Mouse (Mus musculus): Measurements from ENCODE around the gene C2. TPM values are rescaled to one million over a fixed set of nuclear protein-coding genes. Genes with fewer than 3 reads are reported as not detected.

Gene C2
- polyA plus RNA-seq (2015; fragmentation: Nextera tagmentation; extraction: Ambion mirVana) = 7.6 TPM in 2 replicates

DNA sequence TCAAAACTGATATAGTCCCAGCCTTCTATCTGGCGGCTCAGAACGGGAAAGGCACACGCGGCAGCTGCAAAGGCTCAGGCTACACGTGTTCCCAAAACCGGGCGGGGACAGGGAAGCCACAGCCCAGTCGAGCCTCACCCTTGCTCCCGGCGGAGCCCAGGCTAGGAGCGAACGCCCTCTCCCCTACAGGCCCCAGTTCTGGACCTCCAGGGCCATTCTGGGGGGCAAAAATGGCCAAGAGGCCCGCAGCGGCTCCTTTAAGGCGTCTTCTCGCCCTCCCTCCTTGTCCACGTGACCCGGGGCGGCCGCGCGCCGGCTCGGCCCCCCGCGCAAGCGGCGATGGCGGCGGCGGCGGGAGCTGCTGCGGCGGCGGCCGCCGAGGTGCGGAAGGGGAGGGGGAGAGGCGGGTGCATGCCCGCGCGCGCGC is at the start of gene C2, which contains the start of gene Ehmt2:
TSS of gene C2 (minus strand) at position 106 of the 427 bp plus-strand sequence.
TSS of gene Ehmt2 (plus strand) at position 310 of the 427 bp plus-strand sequence.
- peak; percentile 78 for DNase-seq (ENCODE audit: low spot score)

DNA sequence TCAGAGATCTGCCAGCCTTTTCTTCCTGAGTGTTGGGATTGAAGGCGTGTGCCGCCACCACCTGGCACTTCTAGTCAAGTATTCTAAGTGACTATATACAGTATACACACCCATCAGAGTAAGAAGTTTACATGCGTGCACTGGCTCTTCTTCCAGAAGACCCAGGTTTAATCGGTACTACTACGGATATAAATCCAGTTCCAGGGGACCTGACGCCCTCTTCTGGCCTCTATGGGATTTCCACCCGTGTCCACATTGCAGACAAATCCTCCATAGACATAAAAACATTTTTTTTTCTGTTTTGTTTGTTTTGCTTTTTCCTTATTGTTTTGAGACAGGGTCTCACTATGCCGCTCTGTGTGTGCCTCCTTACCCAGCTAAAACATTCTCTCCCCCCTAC is 49.5 kb upstream of the C2 start:
- peak; percentile 42 for DNase-seq (ENCODE audit: low spot score)

GRCm38 (mm10) chr17:34946486-34947140 is 48.5 kb upstream of the C2 start:
- DNase-seq (ENCODE audit: low spot score) = no peak

DNA sequence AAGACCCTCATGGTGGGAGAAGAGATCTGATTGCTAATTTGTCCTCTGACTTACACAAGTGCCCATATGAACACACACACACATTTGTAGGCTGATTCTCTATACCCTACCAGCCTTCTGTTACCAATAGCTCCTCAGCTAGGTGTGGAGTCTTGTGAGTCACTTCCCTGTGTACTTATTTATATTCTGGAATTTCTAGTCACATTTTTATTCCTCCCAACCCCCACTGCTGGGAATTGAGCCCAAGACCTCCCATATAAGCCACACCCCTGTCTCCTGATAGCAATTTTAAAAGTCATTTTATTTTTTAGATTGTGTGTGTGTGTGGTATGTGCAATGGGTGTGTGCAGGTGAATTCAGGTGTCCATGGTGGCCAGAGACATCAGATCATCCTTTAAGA is 46.3 kb upstream of the C2 start:
- DNase-seq (ENCODE audit: low spot score) = no peak

DNA sequence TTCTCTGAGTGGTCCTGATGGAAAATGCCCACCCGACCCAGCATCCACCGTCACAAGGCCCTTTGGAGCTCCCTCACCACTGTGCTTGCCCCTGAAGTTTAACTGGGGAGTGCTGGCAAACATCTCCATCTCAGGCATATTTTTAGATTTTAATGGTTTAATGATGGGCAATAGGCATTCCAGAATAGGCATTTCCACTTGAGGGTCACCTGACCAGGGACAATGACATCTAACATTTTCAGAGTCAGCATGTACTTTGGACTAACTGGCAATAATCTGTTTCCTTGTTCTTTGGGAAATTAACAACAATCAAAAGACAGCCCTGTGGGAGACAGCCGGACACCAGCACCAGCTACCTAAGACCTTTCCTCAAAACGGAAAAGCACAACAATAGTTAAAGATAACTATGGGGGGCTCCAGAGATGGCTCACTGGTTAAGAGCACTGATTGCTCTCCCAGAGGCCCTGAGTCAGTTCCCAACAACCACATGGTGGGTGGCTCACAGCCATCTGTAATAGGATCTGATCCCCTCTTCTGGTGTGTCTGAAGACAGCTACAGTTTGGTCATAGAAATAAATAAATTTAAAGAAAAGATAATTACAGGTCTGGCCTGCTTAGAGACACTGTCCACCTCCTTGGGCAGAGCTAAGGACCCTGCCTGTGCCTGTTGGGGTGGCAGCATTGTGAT is 45.2 kb upstream of the C2 start:
- DNase-seq (ENCODE audit: low spot score) = no peak

GRCm38 (mm10) chr17:34941344-34942041 is 43.4 kb upstream of the C2 start:
- no peak for DNase-seq (ENCODE audit: low spot score)

DNA sequence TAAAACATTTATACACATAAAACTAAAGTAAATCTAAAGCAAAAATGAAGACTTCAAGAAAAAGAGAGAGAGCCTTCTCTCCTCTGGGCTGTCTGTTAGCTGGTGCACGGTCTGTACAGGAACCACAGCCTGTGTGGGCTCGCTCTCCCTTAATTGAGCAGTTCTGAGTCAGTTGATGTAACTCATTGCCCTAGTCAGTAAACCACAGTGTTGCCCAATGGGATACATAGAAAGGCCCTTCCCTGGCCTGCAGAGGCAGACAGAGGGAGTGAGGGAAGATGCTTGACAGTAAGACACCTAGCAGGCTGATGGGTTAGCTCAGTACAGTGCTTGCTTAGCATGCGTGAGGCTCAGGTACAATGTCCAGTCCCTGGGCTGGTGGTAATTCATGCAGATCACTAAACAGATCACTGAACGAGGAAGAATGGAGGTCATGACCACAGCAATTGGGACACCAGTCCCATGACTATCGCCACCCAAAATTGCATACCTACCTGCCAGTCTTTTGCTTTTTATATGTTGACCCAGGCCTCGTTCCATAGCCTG is 40.0 kb upstream of the C2 start:
- DNase-seq (ENCODE audit: low spot score) = no peak

- no peak for DNase-seq (ENCODE audit: low spot score)
These were observed 36.8 kb upstream of the C2 start for GRCm38 (mm10) chr17:34934830-34935229.

DNA sequence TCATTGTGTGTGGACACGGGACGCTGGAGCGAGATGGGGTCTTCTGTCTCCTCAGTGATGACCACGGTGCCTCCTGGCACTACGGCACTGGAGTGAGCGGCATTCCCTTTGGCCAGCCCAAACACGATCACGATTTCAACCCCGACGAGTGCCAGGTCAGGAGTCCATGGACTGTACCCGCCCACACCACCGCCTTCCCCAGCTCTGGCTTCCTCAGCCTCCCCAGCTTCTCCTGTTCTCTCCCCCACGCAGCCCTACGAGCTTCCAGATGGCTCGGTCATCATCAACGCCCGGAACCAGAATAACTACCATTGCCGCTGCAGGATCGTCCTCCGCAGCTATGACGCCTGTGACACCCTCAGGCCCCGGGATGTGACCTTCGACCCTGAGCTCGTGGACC is 36.0 kb upstream of the C2 start:
- DNase-seq (ENCODE audit: low spot score) = no peak

DNA sequence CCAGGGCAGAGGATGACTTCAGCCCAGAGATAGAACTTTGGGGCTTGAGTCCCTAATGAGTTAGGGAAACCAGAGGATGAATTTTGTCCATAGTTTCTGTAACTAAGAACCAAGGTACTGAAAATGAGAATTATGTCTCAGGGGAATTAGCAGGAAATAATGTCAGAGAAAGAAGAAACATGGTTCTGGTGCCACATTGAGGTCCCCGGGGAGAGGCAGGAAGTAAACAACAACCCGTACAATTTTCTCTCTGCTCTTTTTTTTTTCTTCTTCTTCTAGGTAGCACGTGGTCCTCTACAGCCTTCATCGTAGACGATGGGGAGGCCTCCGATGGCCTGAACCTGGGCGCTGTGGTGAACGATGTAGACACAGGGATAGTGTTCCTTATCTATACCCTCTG is 34.2 kb upstream of the C2 start:
- DNase-seq (ENCODE audit: low spot score) = no peak

- peak; percentile 44 for DNase-seq (ENCODE audit: low spot score)
These were observed 33.7 kb upstream of the C2 start for GRCm38 (mm10) chr17:34931735-34932098.

DNA sequence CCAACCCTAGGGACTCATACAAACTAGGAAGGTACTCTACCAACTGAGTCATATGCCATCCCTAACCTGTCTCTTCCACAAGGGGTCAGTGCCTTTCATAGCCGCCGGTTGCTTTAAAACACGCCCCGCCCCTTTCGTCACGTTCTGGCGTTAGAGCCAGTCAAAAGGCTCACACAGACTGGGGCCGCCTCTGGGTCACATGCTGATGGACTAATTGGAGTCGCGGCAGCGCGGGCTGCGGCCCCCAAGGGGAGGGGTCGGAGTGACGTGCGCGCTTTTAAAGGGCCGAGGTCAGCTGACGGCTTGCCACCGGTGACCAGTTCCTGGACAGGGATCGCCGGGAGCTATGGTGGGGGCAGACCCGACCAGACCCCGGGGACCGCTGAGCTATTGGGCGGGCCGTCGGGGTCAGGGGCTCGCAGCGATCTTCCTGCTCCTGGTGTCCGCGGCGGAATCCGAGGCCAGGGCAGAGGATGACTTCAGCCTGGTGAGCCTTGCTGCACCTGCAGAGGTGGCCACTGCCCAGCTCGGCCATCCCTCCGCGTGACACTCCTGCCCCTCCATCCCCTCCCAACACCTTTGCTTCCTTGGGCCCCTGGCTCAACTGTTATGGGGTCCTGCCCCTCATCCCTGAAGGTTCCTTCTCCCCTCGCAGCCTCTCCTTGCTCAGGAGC is 33.1 kb upstream of the C2 start, which contains the start of gene Neu1:
TSS of gene Neu1 (plus strand) at position 193 of the 674 bp plus-strand sequence.
- DNase-seq (ENCODE audit: low spot score) = peak; percentile 95

GRCm38 (mm10) chr17:34928841-34929240 is 30.8 kb upstream of the C2 start:
- no peak for DNase-seq (ENCODE audit: low spot score)

- DNase-seq (ENCODE audit: low spot score) = no peak
These were observed 29.4 kb upstream of the C2 start for GRCm38 (mm10) chr17:34927306-34928019.

DNA sequence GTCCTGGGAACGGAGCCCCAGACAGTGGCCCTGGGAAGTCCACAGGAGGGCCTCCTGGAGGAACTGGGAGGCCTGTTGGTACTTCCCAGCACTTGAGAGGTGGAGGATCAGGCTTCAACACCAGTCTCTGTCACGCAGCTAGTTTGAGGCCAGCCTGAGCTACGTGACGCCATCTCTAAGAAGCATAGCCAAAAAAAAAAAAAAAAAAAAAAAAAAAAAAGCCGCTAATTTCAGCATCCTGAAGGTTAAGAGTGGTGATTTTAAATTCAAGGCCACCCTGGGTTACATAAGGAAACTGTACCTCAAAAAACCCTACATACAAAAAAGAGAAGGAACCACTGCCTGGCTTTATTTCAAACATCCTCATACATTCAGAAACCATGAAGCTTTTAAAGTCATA is 26.2 kb upstream of the C2 start:
- no peak for DNase-seq (ENCODE audit: low spot score)

GRCm38 (mm10) chr17:34922939-34923338 is 24.9 kb upstream of the C2 start:
- DNase-seq (ENCODE audit: low spot score) = peak; percentile 38

DNA sequence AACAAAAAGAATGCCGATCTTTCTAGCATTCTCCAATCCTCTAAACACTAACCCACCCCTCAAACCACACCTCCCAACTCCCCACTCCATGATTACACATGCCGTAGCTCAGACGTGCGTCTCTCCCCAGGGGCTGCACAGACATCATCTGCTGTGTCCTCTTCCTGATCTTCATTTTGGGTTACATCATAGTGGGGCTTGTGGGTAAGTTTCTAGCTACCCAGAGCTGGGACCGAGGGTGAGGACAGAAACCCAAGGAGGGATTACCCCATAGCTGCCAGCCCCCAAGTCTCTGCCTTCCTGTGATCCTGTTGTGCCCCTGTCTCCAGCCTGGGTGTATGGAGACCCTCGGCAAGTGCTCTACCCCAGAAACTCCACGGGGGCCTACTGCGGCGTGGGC is 19.1 kb upstream of the C2 start:
- DNase-seq (ENCODE audit: low spot score) = no peak

DNA sequence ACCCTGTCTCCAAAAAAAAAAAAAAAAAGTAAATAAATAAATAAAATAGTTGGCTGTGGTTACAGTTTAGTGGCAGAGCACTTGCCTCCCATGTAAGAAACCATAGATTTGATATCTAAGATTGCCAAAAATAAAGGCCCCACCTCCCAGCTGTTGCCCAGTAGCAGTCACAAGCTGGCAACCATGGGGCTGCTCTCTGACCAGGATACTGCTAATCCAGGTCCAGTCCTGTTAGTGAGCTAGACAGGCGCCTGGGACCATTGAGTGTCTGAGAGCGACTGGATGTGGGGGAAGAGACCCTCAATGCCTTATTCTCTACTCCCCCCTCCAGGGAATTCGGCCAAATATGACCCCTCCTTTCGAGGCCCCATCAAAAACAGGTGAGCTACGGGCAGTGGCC is 18.3 kb upstream of the C2 start:
- DNase-seq (ENCODE audit: low spot score) = no peak

- no peak for DNase-seq (ENCODE audit: low spot score)
These were observed 17.4 kb upstream of the C2 start for GRCm38 (mm10) chr17:34915410-34915831.

DNA sequence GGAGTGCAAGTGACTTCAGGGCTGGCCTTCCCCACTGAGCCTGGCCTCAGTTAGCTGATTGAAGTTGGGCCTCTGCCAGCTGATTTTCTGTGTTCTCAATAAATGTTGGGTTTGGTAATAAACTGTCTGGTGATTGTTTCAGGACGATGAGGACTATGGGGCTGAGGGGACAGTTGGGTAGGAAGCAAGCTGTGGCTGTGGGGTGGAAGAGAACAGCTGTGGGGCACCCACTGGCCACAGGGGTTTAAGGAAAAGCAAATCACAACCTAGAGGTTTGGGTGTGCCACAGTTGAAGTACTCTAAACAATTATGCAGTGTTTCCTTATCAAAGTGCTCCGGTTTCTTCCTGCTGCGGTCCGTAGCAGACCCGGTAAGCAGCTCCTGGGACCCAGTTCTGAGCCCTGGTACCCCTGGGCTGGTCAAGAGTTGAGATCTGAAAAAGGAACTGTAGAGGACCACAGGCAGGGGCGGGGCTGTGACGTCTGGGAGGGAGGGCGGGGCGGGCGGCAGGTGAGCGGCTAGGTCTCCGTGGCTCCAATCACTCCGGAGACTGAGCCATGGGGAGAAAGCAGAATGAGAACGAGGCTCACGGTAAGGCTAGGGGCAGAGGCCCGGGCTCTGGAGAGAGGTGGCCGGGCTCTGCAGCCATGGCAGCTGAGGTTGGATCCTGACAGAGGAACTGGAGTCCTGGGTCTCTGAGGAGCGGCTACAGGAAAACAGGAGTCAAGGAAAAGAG is 16.0 kb upstream of the C2 start, which contains the start of gene Slc44a4:
TSS of gene Slc44a4 (plus strand) at position 537 of the 736 bp plus-strand sequence.
- DNase-seq (ENCODE audit: low spot score) = no peak
